Mouse (Mus musculus) embryonic fibroblast, embryonic 13.5 days (primary cell): ENCODE data around the gene Zswim4.

Experiments
- CTCF ChIP-seq: IDR thresholded peaks from 2 replicates; pipeline ENCODE4 v1.5.1; 2011; ENCODE audit warnings: mild to moderate bottlenecking, control low read depth, low read length, moderate library complexity, borderline replicate concordance; ENCODE audit not compliant: insufficient read depth
- POLR2A ChIP-seq: IDR thresholded peaks from 2 replicates; pipeline ENCODE4 v1.6.1; 2011; ENCODE audit warnings: low read depth, mild to moderate bottlenecking, control low read depth, low read length, moderate library complexity

DNA sequence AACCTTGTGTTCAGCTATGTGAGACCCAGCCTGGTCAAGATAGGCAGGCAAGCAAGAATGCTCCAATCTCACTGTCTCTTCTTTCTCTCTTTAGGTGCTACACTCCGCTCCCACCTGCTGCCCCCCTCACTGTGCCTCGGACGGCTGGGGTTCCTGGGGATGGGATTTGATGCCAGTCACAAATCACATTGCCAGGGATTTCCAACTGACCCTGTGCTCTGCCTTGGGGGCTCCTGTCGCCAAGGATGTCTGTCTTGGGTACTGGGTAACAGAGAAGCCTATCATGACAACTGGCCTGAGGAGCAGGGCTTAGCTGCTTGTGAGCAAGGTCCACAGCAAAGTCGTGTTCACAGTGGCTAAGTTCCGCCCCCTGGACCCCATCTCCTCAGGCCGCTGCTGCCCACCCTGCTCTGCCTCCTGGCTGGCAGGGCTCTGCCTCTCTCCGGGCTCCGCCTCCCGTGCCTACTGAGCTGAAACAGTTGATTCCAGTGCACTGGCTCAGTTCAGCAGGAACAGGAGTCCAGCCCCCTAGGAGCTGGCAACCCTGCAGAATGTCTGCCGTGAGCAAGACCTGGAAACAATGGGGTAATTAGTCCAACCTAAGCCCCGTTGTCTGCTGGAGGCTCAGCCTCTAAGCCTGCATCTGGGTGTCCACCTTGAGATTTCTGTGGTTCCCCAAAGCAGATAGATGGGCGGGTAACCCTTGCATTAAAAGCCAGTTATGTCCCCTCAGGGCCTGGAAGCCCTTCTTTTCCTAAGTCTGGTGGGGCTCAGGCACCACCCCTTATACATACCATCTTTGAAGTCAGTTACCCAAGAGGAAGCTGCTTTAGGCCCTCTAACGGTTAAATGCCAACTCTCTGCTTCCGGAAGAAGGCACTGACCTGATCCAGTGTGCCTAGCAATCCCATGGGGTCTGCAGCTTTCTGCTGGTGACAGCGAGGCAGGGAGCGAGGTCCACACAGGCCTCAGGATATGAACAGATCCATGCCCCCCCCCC is 28.2 kb downstream of the Zswim4 start:
- TF ChIP-seq POLR2A (no peak), CTCF (no peak)
